Mouse (Mus musculus): ENCODE results near the gene Edf1.

GRCm38 (mm10) chr2:25509912-25510311 is 47.7 kb upstream of the Edf1 start:
- TF ChIP-seq POLR2A (IDR thresholded peaks at IDR 0.05; ENCODE audit: borderline replicate concordance, extremely low read depth, insufficient read depth, insufficient read length, poor library complexity, severe bottlenecking): no peak
- TF ChIP-seq CTCF (IDR thresholded peaks at IDR 0.05; ENCODE audit: borderline replicate concordance, extremely low read depth, insufficient read depth, insufficient read length): peak; percentile 21; the same call in 1 of the 2 replicates

Measured in brain, embryonic 14.5 days (tissue).